Mouse (Mus musculus) heart, postnatal 36 days (tissue): ENCODE data around the gene Plce1. TPM values are rescaled to one million over a fixed set of nuclear protein-coding genes. Genes with fewer than 3 reads are reported as not detected.

Source experiments
- DNase-seq, 2 experiments: peaks; one replicate each; pipeline ENCODE4 v3.0.0; 2021 to 2022
- intact Hi-C: fragments of 180-260 bp; cut with DNase I; formaldehyde crosslinking; loops from one replicate; pipeline ENCODE4 v1.15.1; 2025
- total RNA-seq, 2 experiments: library from RNA; stranded (reverse); gene quantifications; 2 replicates each; pipeline ENCODE4 v1.2.3; 2021

Plce1 gene
- total RNA-seq = 10 to 100 TPM; 21.7 to 23.2 TPM

DNA sequence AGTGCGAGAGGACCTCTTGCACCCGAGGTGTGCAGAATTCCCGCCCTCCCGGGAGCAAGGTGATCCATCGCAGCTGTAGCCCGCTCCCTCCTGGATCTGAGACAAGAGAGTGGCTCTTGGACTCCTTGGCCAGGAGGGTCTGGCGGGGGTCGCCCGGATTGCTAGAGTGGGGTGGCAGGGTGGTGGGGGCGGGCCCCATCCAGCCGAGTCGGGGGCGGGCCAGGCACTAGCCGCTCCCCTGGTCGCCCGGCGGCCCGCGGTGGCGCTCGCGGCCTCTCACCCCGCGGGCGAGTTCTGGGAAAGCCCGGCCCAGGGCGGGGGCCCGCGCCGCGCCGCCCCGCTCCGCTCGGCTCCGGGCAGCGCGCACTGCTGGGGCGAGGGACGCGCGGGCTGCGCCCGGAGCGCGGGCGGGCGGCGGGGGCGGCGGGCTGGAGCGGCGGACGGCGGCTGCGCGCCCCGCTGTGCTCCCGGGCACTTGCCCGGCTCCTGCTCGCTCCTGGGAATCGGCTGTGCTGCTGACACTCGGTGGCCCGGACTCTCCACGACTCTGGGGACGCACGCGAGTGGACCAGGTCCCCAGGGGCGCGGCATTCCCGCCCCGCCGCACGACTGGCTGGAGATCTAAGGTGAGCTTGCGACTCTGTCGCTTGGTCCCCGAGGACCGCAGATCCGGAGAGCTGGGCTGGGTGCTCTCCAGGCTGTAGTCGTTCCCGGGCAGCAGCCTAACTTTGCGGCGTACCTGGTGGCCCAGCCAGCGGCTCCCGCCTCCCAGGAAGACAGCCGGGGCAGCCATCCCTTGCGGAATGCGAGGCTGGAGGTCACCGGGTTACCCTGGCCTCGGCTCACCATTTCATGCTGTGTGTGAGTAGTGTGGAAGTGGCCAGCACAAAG, at the start of gene Plce1:
TSS of gene Plce1 (plus strand) at position 379 of the 891 bp plus-strand sequence.
- intact Hi-C loops = loop anchor here (5.0 kb wide), 1 partner anchor 86 kb away; no protein-coding TSS in a partner anchor
- DNase-seq = peak; percentile 59 to 61

DNA sequence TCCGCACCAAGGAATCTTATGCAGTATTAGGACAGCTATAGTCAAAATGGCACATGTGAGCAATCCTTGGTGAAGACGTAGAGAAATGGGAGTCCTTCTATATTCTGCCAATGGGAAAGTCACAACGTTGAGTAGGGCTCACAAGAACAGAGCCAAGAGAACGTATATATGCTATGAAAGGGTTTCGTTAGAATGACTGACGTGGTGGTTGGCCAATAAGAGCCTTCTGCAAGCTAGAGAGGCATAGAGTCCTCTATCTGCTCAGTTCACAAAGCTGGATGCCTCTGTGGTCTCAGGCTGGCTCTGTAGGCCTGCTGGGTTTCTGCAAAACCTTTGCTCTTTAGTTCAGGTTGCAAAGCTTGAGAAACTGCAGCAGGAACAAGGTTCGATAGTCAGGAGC, 49.6 kb upstream of the Plce1 start:
- no peak for DNase-seq
- intact Hi-C loops = loop anchor here (5.0 kb wide), 1 partner anchor 46 kb away; no protein-coding TSS in a partner anchor

DNA sequence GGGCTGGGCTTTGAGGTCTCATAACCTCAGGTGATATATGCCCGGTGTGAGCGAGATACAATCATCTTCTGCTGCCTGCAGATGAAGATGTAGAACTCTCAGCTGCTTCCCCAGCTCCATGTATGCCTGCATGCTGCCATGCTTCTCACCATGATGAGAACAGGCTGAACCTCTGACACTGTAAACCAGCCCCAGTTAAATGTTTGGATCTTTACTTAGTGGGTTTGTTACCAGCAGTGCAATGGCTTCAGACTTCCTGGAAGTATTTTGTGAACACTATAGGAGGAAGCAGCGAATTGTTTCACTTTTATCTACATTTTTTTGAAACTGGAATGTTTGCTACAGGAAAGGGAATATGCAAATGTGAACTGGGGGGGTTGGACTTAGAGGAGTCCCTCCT, 48.9 kb upstream of the Plce1 start:
- intact Hi-C loops = loop anchor here (5.0 kb wide), 1 partner anchor 45 kb away; no protein-coding TSS in a partner anchor
- DNase-seq = no peak

DNA sequence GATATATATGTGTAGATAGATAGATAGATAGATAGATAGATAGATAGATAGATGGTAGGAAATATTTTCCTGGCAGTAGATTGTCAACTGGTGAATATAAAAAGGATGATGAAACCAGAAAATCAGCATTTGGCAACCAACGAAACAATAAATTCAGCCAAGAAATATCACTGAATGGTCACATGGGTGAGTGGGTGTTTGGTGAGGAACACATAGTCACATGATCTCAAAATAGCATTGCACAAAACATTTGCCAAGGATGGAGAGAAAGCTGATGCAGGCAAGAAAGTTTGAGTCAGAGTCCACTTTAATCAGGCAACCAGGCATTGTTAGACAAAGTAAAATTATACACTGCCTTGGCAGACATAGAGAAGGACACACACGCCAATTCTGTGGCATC, 47.5 kb upstream of the Plce1 start:
- intact Hi-C loops = loop anchor here (5.0 kb wide), 1 partner anchor 44 kb away; no protein-coding TSS in a partner anchor

DNA sequence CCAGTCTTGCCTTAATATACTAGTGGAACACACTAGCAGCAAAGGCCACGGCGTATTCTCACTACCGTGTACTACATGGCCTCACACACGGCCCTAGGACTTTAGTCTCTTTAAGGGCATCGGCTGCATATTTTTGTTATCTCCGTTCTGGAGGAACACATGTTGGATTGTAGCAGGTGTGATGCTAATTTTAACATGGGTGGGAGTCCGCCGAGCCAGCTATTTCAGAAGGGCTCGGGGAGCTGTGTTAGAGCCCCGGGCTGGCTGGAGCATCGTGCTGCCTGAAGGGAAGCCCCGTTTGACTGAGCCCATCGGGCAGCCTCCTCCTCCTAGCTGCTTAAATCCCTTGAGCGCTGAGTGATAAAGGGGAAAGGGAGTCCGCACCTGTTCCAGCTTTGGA, 45.7 kb upstream of the Plce1 start:
- intact Hi-C loops = no loop called here
- no peak for DNase-seq

More for the DNA sequence above, 47.5 kb upstream of the Plce1 start:
- DNase-seq = no peak

DNA sequence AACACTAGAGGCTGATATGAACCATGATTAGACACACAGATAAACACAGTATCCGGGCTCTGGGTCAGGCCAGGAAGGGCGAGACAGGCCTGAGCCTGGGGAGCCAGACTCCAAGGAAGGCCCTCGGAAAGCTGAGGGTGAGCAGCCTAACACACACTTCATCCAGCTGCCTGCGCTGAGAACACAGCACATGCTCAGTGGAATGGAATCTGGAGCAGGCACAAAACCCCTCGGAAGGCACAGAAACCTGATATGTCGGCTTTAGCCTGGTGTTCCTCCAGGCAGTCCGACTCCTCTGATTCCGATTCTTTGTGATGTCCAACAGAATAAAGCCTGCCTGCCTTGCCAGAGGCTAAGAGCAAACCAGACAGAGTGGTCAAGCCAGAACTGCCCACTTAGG, 39.0 kb upstream of the Plce1 start:
- intact Hi-C loops = no loop called here
- no peak for DNase-seq

DNA sequence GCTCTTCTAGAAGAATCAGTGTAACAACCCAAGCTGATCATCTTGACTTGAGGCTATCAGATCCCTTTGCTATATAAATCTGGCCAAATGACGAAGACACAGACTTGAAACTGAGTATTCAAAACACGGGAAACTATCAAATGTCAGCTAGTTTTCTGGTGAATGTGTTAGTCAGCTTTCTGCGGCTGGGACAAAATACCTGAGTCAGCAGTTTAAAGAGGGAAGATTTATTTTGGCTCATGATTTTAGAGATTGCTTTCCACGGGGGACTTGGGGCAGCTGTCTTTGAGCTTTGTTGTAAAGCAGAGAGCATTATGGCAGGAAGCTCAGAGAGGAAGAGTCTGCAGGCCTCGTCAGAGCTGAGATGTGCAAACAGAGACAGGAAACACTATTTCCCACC, 35.2 kb upstream of the Plce1 start:
- intact Hi-C loops = no loop called here
- DNase-seq = no peak

DNA sequence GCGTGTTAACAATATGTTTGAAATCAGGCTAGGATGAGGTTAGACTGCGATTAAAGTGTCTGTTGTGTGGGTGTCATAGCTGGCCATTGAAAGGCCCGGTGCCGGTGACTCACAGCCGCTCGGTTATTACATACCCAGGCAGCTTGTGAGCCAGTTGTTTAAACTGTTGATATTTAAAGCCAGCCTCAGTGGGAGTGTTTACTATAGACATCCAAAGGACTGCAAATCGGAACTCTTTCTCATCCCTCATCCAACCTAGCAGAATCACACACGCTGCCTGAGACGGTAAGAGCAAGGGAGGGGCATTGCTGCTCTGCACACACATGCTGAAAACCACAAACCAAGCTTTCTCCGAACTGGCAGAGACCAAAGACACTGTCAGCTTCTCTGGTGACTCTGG, 25.7 kb upstream of the Plce1 start:
- intact Hi-C loops = no loop called here
- no peak for DNase-seq

DNA sequence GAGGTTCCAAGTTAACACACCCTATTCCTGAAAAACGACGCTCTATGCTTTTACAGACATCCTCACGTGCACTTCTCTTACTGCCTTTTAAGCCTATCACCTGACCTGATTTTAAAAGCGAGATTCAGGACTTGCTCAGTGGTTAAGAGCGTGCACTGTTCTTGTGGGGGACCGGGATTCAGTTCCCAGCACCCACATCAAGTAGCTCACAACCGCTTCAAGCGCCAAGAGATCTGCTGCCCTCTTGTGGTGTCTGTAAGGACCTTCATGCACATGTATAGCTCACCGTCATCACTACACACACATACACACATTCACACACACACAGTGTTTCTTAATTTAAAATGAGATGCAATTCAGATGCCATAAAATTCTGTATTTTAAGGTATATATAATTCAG, 21.9 kb upstream of the Plce1 start:
- DNase-seq = no peak
- intact Hi-C loops = no loop called here

DNA sequence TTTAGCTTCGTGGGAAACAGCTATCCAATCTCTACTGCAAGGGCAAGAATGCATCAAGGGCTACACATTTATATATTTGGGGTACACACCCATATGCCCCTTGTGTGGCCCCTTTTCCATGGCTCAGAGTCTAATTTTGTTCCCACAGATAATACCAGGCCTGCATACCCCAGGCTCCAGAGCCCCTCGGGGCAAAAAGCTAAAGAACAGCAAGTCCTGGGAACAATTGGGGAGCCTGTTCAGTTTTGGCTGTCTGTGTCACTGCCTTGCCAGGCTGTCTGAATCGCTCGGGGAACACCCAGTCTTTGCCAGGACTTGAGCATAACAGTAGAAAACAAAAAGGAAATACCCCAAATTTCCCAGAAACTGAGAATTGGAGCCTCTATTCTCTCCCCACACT, 20.2 kb upstream of the Plce1 start:
- intact Hi-C loops = no loop called here
- no peak for DNase-seq

DNA sequence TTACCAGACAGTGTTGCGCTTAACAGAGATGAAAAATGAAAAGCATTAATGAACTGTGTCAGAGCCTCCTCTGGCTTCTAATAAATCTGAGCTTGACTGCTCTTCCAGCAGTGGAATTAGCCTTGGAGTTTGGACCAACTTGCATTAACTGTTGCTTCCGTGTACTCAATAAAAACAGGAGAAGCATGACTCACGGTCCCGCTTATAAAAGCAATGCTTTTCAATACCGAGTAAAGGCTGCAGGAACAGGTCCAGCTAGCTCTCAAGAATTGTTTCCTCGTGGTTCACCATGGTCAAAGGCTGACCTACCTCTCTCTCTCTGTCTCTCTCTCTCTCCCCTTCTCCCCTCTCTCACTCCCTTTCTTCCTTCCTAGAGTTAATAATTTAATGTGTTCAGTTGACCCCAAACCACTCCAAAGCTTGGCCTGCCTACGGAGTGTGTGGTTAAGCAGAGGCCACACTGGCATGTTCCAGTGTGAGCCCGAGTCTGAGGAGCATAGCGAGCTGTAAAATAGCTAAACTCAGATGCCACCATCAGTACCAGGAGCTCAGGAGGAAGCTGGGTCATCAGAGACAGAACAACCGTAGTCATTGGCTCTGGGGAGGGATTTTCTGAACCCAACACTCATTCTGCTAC, 10.5 kb upstream of the Plce1 start:
- intact Hi-C loops = no loop called here
- no peak for DNase-seq

DNA sequence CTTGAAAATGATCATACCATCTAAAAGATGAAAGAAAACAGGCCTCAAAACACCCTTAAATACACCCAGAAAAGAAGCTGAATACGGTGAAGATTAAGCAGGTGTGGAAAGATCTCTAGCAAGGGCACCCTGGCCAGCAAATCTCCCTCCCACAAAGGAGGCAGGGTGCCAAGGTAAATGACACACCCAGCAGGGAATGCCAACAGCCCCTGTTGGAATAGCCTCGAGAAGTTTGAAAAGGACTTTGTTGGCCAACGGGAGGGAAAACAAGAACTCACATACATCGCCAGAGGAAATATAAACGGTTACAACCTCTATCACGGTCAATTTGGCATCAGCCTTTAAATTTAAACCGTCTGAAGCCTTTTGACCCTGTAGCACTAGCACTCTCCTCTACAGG, 5.5 kb upstream of the Plce1 start:
- no peak for DNase-seq
- intact Hi-C loops = loop anchor here (5.0 kb wide), 1 partner anchor 43 kb away; no protein-coding TSS in a partner anchor

DNA sequence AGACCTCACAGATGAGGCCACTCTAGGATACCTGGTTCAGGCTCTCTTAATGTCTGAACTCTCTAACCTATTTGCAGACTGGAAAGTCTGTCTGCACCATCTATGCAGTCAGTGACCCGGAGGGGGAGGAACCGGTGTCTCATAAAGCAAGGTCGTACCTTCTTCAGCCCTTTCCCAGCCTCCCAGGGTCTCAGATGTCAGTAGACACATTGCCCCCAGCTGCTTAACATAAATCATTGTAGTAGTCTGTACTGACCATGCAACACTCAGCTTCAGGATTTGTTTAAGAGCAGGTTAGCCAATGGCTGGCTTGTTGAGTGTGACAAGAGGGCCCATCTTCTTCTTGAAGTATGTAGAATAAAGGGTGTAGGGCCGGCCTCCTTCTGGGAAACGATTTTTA, 2.6 kb upstream of the Plce1 start:
- no peak for DNase-seq
- intact Hi-C loops = loop anchor here (5.0 kb wide), 1 partner anchor 46 kb away; no protein-coding TSS in a partner anchor

DNA sequence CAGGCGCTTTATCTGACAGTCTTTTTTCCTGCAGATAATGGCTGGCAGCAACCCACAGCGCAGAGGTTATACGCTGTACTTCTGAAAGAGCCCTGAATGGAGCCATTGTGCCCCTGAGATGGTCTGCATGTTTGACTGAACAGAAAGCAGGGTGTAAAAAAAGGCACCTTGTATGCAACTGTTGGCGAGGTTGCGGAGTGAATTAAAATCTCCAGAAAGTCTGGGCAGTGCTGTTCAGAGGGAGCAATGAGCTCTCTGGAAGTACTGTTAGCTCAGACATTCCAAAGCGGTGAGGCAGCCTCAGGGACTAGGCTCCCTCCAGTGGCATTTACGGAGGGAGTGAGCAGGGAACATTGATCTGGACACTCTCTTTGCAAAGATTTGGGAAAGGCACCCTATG, 2.0 kb upstream of the Plce1 start:
- intact Hi-C loops = loop anchor here (5.0 kb wide), 1 partner anchor 47 kb away; no protein-coding TSS in a partner anchor
- DNase-seq = peak; percentile 36 to 58

DNA sequence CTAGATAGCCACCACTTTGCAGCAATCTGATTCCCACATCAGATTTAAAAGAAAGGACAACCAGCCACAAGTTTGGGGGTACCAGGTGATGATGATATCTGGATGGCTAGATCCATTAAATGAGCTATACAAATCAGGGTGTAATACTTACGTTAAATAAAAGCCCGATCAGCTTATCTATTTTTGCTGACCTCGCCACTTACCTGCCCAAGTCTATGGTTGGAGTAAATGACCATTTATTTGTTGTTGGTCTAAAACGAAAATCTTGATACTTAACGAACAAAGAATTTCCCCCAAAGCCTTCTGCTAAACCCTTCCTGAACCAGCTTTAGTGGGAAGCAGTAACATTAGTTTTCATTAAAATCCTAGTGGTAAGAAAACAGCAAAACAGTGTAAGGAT, 1.4 kb upstream of the Plce1 start:
- DNase-seq = no peak
- intact Hi-C loops = loop anchor here (5.0 kb wide), 1 partner anchor 47 kb away; no protein-coding TSS in a partner anchor

DNA sequence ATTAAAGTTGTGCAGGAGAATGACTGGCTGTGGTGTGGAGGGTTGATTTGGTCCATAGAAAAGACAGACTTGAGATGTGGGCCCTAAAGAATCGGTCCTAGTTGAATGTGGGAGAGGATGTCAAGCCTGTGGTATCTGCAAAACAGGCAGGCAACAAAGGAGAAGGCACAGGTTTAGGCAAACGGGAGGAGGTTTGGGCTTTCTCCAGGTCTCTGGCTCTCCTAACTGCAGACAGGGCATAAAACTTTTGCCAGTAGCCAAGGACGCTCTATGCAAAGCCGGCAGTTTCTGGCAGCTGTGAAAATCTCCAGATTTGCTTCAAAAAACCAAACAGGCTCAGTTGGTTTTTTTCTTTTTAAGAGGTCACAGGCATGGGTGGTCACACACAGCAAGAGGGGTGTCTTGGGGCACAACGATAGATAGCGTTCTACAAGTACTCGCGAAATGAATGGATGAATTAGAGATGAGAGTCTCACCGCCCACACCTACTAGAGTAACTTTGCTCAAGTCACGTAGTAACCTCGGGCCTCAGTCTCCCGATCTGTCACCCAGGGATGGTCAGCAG, 671 bp upstream of the Plce1 start:
- intact Hi-C loops = loop anchor here (5.0 kb wide), 1 partner anchor 87 kb away; no protein-coding TSS in a partner anchor
- DNase-seq = no peak

DNA sequence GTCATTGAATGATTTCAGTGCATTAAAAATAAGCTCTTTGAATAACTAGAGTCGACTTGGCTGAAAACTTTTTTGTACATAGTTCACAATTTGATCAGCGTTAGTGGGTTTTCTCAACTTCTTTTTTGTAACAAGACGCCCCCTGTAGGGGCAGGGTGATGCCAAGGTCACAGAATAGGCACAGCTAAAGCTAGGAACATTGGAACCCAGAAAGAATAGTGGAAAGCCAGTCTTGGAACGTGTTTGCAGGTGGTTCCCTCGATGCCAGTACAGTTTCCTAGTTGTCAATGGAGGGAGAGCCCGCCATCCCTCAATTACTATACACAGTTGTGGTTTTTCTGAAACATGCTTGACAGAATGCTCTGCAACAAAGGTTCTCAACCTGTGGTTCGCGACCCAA, 997 bp downstream of the Plce1 start:
- DNase-seq = no peak
- intact Hi-C loops = loop anchor here (5.0 kb wide), 1 partner anchor 85 kb away; no protein-coding TSS in a partner anchor

DNA sequence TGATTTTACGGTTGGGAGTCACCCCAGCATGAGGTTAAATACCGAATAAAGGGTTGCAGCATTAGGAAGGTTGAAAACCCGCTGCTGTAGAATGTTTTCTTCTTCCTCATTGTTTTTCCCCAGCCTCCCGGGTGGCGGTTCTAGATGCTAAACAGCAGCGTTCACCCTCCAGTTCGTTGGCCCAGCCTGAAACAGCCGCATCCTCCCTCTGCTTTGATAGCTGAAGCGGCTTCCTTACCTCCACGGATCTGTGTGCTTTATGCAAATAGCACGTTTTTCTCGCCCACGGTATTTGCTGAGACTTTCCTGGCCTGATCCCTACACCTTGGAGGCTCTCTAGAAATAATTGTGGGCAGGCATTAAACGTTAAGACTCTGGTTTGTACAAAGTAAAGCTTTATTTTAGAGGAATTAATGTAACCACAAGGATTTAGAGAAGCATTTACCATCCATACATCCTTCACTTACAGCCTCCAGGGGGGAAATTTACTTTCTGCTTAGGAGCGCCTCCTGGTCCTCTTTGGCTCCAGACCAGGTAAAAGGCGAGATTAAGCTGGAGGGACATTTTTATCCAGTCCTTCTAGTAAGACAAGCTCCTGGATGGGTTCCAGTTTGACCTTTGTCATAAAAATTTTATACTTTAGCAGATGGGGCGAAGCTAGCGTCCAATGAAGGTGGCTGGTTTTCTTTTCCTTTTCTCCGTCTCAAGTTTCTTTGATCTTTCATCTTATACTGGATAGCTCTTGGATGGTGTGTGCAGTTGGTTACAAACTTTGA, 1.7 kb downstream of the Plce1 start:
- DNase-seq = no peak
- intact Hi-C loops = loop anchor here (5.0 kb wide), 1 partner anchor 85 kb away; no protein-coding TSS in a partner anchor

DNA sequence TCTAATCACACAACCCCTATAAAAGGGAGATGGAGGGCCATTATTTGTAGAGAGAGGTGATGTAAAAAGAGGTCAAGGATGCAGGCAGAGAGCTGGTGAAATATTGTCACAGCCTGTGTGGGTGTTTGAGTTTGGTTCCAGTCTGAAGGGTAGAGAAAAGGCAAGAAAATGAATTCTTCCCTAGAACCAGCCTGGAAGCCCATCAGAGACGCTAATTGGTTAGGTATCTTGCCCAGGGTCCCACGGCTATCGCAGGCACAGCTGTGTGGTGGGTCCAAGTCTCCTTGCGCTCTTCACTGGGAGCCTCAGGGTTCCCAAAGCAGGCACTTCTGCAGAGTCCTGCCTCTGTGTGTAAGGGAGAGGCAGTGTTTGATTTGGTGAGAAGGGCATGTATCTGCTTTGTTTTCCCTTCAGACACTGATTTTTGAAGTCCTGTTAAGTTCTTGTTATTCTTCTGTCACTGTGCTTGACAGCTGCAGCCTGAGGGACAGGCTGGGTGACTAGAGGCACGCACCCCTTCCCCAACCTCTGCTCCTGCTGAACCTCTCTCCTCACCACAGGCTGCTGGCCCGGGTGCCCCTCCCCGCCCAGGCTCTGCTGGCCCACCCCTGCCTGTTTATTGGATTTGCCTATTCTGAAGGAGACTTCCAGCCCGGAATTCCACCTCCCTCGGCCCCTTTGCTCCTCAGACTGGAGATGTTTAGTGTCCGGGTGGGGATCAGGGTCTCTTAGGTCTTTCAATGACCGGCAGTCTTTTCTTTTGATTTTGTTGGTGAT, 5.1 kb downstream of the Plce1 start:
- no peak for DNase-seq
- intact Hi-C loops = no loop called here

DNA sequence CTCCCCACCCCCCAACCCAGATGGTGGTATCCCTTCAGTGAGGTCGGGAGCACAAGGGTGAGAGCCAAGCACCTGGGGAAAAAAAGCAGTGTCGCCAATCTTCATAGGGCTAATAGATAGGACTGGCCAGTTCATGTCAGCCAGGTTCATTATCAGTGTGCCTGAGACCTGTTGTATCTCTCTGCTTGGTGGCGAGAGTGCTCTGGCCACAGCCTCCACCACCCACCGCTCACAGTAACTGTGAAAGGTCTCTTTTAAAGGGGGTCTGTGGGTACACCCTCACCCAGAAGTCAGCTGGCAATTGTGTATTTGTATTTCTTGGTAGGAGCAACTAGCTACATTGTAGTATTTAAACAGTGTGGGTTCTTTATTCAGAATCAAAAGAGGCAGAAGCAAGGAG, 6.6 kb downstream of the Plce1 start:
- no peak for DNase-seq
- intact Hi-C loops = no loop called here
